Mouse (Mus musculus): ENCODE measurements around the gene Ltv1.
"Not testable (repeated sequence)": the region's sequence is repeated elsewhere in the genome, so short reads cannot be mapped to it uniquely, and the experiment has no call there.

Ltv1 gene

DNA sequence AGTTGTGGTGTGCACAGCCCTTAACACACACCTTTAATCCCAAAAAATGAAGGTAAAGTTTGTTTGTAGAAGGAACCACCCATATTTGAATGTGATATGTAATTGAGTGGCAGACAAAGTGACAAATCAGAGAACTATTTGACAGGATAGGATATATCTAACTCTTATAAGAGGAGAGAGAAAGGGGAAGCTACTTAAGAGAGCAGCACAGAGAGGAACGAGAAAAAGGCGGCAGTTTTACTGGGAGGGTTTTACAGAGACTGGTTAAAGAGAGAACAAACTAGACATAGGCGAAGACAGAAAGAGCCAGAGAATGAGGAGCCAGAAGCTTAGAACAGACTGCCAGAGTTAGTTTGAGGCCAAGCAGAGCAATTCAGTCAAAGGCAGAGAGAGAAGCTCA lies 7.9 kb upstream of the Ltv1 start:
- in situ Hi-C loops (cut with MboI; ENCODE audit: low pct_unique_long_range_greater_than_20kb in 1 of 2, low sequenced_read_pairs in 2 of 2, unreplicated experiment in 1 of 2), result no loop called here

GRCm38 (mm10) chr10:13199234-13199633 lies 6.3 kb upstream of the Ltv1 start:
- in situ Hi-C loops (cut with MboI; ENCODE audit: low pct_unique_long_range_greater_than_20kb in 1 of 2, low sequenced_read_pairs in 2 of 2, unreplicated experiment in 1 of 2), result no loop called here

- in situ Hi-C loops (cut with MboI; ENCODE audit: low pct_unique_long_range_greater_than_20kb in 1 of 2, low sequenced_read_pairs in 2 of 2, unreplicated experiment in 1 of 2), result no loop called here
These were observed 4.0 kb upstream of the Ltv1 start for GRCm38 (mm10) chr10:13196872-13197507.

GRCm38 (mm10) chr10:13193496-13193895 lies 528 bp upstream of the Ltv1 start:
- in situ Hi-C loops (cut with MboI; ENCODE audit: low pct_unique_long_range_greater_than_20kb in 1 of 2, low sequenced_read_pairs in 2 of 2, unreplicated experiment in 1 of 2), result not testable (repeated sequence)

DNA sequence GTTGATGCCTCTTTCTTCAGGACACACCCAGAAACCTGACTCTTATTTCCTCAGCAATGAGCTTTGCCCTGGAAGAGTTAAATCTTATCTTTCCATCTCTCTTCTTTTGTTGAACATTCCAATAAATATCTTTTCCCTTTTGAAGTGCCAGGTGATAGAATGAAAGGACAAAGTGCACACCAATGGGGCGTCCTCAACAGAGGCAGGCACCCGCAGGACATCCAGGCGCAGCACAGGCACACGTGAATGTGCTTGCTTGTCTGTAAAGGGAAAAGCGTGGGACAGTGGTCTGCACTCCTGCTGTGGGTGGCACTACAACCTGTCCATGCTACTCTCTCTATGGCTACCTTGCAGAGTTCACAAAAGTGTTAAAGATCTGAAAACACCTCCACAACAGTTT lies 3.1 kb downstream of the Ltv1 start:
- in situ Hi-C loops (cut with MboI; ENCODE audit: low pct_unique_long_range_greater_than_20kb in 1 of 2, low sequenced_read_pairs in 2 of 2, unreplicated experiment in 1 of 2), result no loop called here

- in situ Hi-C loops (cut with MboI; ENCODE audit: low pct_unique_long_range_greater_than_20kb in 1 of 2, low sequenced_read_pairs in 2 of 2, unreplicated experiment in 1 of 2), result no loop called here
These were observed 6.2 kb downstream of the Ltv1 start for GRCm38 (mm10) chr10:13186754-13187153.

GRCm38 (mm10) chr10:13184170-13184766 lies 8.7 kb downstream of the Ltv1 start:
- in situ Hi-C loops (cut with MboI; ENCODE audit: low pct_unique_long_range_greater_than_20kb in 1 of 2, low sequenced_read_pairs in 2 of 2, unreplicated experiment in 1 of 2), result no loop called here

GRCm38 (mm10) chr10:13180211-13180610 lies 12.8 kb downstream of the Ltv1 start:
- in situ Hi-C loops (cut with MboI; ENCODE audit: low pct_unique_long_range_greater_than_20kb in 1 of 2, low sequenced_read_pairs in 2 of 2, unreplicated experiment in 1 of 2), result no loop called here

- in situ Hi-C loops (cut with MboI; ENCODE audit: low pct_unique_long_range_greater_than_20kb in 1 of 2, low sequenced_read_pairs in 2 of 2, unreplicated experiment in 1 of 2), result no loop called here
These were observed 14.9 kb downstream of the Ltv1 start, which contains the start of gene Zc2hc1b for GRCm38 (mm10) chr10:13177973-13178624. TSS of gene Zc2hc1b (minus strand) at chr10:13178023.

GRCm38 (mm10) chr10:13175866-13176265 lies 17.1 kb downstream of the Ltv1 start:
- in situ Hi-C loops (cut with MboI; ENCODE audit: low pct_unique_long_range_greater_than_20kb in 1 of 2, low sequenced_read_pairs in 2 of 2, unreplicated experiment in 1 of 2), result no loop called here

DNA sequence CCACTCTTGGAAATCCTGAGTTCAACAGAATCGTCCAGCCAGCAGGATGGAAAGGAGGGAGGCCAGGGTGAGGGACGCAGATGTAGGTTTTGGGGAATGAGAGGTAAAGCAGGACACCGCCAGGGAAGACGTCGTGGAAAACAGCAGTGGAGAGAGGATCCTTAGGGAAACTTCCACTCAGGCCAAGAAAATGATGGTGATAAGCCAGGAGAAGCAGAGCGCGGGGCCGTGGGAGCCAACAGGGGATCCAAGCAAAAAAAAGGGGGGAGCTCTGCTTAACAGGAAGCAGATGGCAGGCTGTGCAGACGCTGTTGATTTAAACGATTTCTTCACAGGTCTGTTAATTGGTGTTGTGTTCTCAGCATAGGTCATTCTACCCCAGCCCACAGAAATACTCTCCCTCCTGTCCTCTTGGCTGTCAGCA lies 20.2 kb downstream of the Ltv1 start:
- in situ Hi-C loops (cut with MboI; ENCODE audit: low pct_unique_long_range_greater_than_20kb in 1 of 2, low sequenced_read_pairs in 2 of 2, unreplicated experiment in 1 of 2), result no loop called here

DNA sequence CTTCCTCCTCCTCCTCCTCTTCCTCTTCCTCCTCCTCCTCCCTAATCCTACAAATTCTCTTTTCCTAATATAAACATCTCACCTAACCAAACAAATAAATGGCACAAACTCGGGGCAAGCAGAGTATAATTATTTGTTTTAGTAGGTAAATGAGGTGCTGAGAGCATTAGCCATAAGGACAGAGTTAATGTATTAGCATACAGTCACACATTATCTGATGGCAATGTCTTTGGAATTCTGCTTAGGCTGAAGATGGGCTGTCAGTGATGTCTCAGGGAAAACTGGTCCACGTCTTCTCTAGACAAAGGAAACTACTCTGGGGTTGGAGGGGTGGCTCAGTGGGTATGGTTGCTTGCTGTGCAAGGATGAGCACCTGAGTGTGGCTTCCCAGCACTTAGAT lies 21.5 kb downstream of the Ltv1 start:
- in situ Hi-C loops (cut with MboI; ENCODE audit: low pct_unique_long_range_greater_than_20kb in 1 of 2, low sequenced_read_pairs in 2 of 2, unreplicated experiment in 1 of 2), result no loop called here

GRCm38 (mm10) chr10:13170739-13171448 lies 22.1 kb downstream of the Ltv1 start:
- in situ Hi-C loops (cut with MboI; ENCODE audit: low pct_unique_long_range_greater_than_20kb in 1 of 2, low sequenced_read_pairs in 2 of 2, unreplicated experiment in 1 of 2), result no loop called here

DNA sequence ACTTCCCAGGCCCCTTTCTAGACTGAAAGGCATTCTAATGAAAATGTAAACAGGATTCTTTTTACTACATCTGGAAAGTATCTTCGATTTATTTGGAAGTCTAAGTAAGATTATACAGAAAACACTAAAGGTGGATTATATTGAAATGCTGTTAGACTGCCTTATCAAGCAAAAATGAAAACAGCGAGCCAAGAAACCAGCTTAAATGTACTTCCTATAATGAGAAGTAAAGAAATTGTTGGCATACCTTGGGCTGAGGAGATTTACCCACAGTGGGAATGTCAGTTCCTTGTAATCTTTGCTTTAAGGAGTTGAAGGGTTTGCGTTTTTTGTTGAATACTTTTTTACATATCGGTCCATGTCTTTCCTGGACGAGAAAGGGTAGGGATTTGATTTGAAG lies 24.5 kb downstream of the Ltv1 start:
- in situ Hi-C loops (cut with MboI; ENCODE audit: low pct_unique_long_range_greater_than_20kb in 1 of 2, low sequenced_read_pairs in 2 of 2, unreplicated experiment in 1 of 2), result no loop called here

DNA sequence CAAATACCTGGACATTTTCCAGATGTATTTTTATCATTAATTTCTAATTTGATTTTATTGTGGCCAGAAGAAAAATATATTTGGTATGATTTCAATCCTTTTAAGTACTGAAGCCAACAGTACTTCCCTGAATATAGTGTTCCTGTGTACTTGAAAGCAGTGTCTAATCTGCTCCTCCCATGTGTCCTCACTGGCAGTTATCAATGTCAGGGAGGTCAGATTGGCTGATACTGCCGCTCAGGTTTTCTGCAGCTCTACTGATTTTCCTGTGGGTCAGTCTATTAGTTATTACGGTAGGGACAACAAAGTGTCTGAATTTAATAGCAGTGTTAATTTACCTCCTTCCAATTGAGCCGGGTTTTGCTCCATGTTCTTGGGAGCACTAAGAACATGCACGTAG lies 30.9 kb downstream of the Ltv1 start:
- in situ Hi-C loops (cut with MboI; ENCODE audit: low pct_unique_long_range_greater_than_20kb in 1 of 2, low sequenced_read_pairs in 2 of 2, unreplicated experiment in 1 of 2), result no loop called here

- in situ Hi-C loops (cut with MboI; ENCODE audit: low pct_unique_long_range_greater_than_20kb in 1 of 2, low sequenced_read_pairs in 2 of 2, unreplicated experiment in 1 of 2), result no loop called here
These were observed 32.1 kb downstream of the Ltv1 start for GRCm38 (mm10) chr10:13160913-13161312.

DNA sequence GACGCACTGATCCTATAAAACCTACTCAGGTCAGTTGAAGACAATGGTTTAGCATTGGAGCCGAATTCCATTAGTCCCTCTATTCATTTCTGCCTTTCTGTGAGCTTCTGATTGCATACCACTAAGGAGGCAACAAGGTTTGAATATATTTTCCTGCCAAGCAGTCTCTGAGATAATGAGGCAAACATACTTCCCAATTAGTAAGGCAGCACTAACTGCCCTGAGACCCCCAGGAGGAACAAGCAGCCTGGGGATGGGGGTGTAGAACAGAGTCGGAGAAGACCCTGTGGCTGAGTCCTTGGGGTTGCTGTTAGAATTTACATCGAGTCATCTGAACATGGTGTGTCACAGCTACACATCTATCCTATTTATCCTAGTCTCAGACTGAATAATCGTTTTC lies 37.6 kb downstream of the Ltv1 start:
- in situ Hi-C loops (cut with MboI; ENCODE audit: low pct_unique_long_range_greater_than_20kb in 1 of 2, low sequenced_read_pairs in 2 of 2, unreplicated experiment in 1 of 2), result no loop called here

GRCm38 (mm10) chr10:13152811-13153364 lies 40.1 kb downstream of the Ltv1 start:
- in situ Hi-C loops (cut with MboI; ENCODE audit: low pct_unique_long_range_greater_than_20kb in 1 of 2, low sequenced_read_pairs in 2 of 2, unreplicated experiment in 1 of 2), result no loop called here

DNA sequence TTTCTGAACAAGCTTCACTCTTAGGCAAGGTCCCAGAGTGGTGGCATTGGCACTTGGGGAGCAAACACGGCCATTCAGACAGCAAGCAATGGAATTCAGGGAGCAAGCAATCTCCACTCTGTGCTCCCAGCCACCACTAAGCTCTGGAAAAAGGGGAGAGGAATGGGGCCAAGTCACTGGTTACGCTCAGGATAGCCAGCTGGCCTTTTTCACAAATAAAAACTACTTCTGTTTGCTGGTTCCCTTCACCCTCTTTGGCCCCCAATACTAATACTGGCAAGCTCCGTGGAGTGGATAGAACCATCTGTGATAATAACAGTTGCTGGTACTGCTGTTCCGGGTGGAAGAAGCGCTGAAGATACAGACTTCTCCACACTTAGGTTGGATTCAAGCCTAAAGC lies 41.6 kb downstream of the Ltv1 start:
- in situ Hi-C loops (cut with MboI; ENCODE audit: low pct_unique_long_range_greater_than_20kb in 1 of 2, low sequenced_read_pairs in 2 of 2, unreplicated experiment in 1 of 2), result no loop called here
